Mouse (Mus musculus) liver, adult 2 months (tissue): ENCODE measurements at regions not wholly inside any gene's neighbourhood (a gene's known extent, or its start where the extent isn't known, plus 50 kb on each side); places are given as distances from the start of the nearest gene placed in this dataset.

Experiments
- DNase-seq: peaks from one replicate; pipeline ENCODE4 v3.0.0-alpha.2; 2011; ENCODE audit warnings: low read depth, low spot score; ENCODE audit errors: extremely low read depth
- H3K27ac ChIP-seq: fragments of 200-500 bp; replicated peaks from 2 replicates; pipeline ENCODE4 v1.5.1; 2012; ENCODE audit warnings: low read depth, mild to moderate bottlenecking, control low read depth, inconsistent platforms, low read length; ENCODE audit not compliant: insufficient read depth
- H3K27me3 ChIP-seq: fragments of 200-500 bp; 2 replicates; pipeline ENCODE4 v1.6.1; 2012; ENCODE audit warnings: mild to moderate bottlenecking, moderate library complexity, low read length, inconsistent platforms; ENCODE audit not compliant: control insufficient read depth, insufficient read depth
- H3K36me3 ChIP-seq: fragments of 200-500 bp; 2 replicates; pipeline ENCODE4 v1.6.1; 2012; ENCODE audit warnings: low read length, inconsistent platforms; ENCODE audit not compliant: control insufficient read depth, insufficient read depth
- H3K4me1 ChIP-seq: fragments of 200-500 bp; 2 replicates; pipeline ENCODE4 v1.6.1; 2011; ENCODE audit warnings: low read length; ENCODE audit not compliant: control insufficient read depth, insufficient read depth
- H3K4me3 ChIP-seq: fragments of 200-500 bp; 2 replicates; pipeline ENCODE4 v1.5.1; 2011; ENCODE audit warnings: low read depth, mild to moderate bottlenecking, control low read depth, low read length, moderate library complexity; ENCODE audit not compliant: insufficient read depth
- H3K79me2 ChIP-seq: fragments of 200-500 bp; 2 replicates; pipeline ENCODE4 v1.6.1; 2012; ENCODE audit warnings: inconsistent platforms, mild to moderate bottlenecking, low read length, moderate library complexity; ENCODE audit not compliant: control insufficient read depth, insufficient read depth
- H3K9ac ChIP-seq: fragments of 200-500 bp; 2 replicates; pipeline ENCODE4 v1.6.1; 2012; ENCODE audit warnings: low read depth, mild to moderate bottlenecking, control low read depth, inconsistent platforms, low read length
- CTCF ChIP-seq: fragments of 200-500 bp; IDR thresholded peaks from 2 replicates; pipeline ENCODE4 v1.5.1; 2011; ENCODE audit warnings: low read depth, low read length, control low read depth
- POLR2A ChIP-seq: fragments of 200-500 bp; IDR thresholded peaks from 2 replicates; pipeline ENCODE4 v1.6.1; 2011; ENCODE audit warnings: low read length, control low read depth; ENCODE audit not compliant: insufficient read depth; ENCODE audit errors: extremely low read depth
- WGBS: fragments of 180-500 bp; shearing (Covaris S2); methylation state at CpG from one replicate; pipeline ENCODE4 v1.1.7; 2018; 5-methylcytosine and 5-hydroxymethylcytosine counted together

- no peak for DNase-seq
- Histone ChIP-seq H3K36me3 (no peaks in the 10 kb centered on the region), H3K27ac (no peak overlapping the region), H3K4me1 (no peaks in the 10 kb centered on the region), H3K27me3 (no peaks in the 10 kb centered on the region), H3K4me3 (no peak overlapping the region), H3K9ac (no peak overlapping the region), H3K79me2 (no peaks in the 10 kb centered on the region)
- WGBS, result 92% methylated on average over 7 of the region's 7 CpGs
- no peak for TF ChIP-seq CTCF
- TF ChIP-seq POLR2A, result no peak
These were observed 321.0 kb upstream of the Meis1 start for GRCm38 (mm10) chr11:19339721-19340317.

DNA sequence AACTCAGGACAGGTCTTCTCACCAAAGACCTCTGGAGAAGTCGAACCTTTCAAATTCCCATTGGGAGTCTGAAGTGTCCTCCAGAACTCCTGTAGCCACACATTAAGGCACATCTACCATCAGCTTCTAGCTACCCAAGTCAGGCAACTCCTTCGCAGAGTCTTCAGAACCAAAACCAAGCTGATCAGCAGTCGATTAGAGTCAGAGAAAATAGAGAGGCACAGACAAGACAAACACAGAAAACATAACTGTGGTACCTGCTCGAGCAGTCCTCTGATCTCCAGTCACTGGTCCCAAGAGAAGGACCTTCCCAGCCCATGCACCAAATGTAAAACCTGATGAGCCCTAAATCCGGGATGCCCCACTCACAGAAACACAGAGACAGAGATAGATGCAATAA, 322.1 kb upstream of the Meis1 start:
- Histone ChIP-seq H3K27me3 (no peaks in the 10 kb centered on the region), H3K9ac (no peak overlapping the region), H3K79me2 (no peaks in the 10 kb centered on the region), H3K4me3 (no peak overlapping the region), H3K27ac (no peak overlapping the region), H3K4me1 (no peaks in the 10 kb centered on the region), H3K36me3 (no peaks in the 10 kb centered on the region)
- TF ChIP-seq CTCF (no peak), POLR2A (no peak)
- WGBS, result 83% methylated on average over 5 of the region's 5 CpGs
- DNase-seq, result no peak

DNA sequence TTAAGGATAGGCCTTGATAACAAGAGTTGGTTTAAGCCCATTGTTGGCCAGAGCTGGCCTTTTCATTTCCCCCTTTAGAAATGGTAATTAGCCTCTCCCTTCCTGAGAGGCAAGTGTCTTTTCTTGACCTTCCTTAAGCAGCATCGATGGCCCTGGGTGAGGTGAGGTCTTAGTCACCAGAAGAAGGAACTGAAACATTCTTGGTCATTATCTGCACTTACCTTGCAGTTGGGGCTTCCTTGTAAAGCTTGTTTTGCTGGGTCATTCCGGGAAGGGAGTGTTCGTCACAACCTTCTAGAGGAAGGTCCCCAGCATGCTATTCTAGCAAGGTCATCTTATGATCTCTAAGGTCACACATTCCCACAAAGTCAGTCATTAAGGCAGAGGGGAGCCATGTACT, 322.6 kb upstream of the Meis1 start:
- H3K27me3 ChIP-seq, result no peaks in the 10 kb centered on the region
- no peaks in the 10 kb centered on the region for H3K79me2 ChIP-seq
- WGBS, result 63% methylated on average over 3 of the region's 3 CpGs
- no peak for TF ChIP-seq CTCF
- TF ChIP-seq POLR2A, result no peak
- no peak for DNase-seq
- no peaks in the 10 kb centered on the region for H3K4me1 ChIP-seq
- H3K4me3 ChIP-seq, result no peak overlapping the region
- H3K27ac ChIP-seq, result no peak overlapping the region
- H3K36me3 ChIP-seq, result no peaks in the 10 kb centered on the region
- no peak overlapping the region for H3K9ac ChIP-seq

DNA sequence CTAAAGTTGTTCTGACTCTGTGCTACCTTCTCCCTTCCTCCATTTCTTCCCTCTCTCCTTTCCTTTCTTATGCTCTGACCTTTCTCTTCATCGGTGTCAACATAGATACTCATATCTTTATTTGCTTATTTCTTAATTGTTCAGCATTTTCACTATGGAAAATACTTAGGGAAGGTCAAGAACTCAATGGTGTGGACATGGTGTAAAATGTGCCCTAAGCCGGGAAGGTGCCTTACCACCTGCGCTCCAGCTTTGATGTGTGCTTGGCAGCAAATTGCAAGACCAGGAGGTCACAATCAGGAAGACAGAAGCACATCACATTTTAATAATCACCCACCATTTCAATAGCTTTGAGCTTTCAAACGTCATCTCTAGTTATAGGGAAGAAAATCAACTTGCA, 324.0 kb upstream of the Meis1 start:
- Histone ChIP-seq H3K27me3 (no peaks in the 10 kb centered on the region), H3K4me1 (no peaks in the 10 kb centered on the region), H3K79me2 (no peaks in the 10 kb centered on the region), H3K4me3 (no peak overlapping the region), H3K27ac (no peak overlapping the region), H3K36me3 (no peaks in the 10 kb centered on the region), H3K9ac (no peak overlapping the region)
- 84% methylated on average over 4 of the region's 4 CpGs for WGBS
- TF ChIP-seq POLR2A (no peak), CTCF (no peak)
- DNase-seq, result no peak

- no peaks in the 10 kb centered on the region for H3K79me2 ChIP-seq
- TF ChIP-seq POLR2A, result no peak
- no peak for TF ChIP-seq CTCF
- no peak for DNase-seq
- H3K4me1 ChIP-seq, result no peaks in the 10 kb centered on the region
- H3K36me3 ChIP-seq, result no peaks in the 10 kb centered on the region
- 79% methylated on average over 3 of the region's 3 CpGs for WGBS
- no peaks in the 10 kb centered on the region for H3K27me3 ChIP-seq
- H3K9ac ChIP-seq, result no peak overlapping the region
- no peak overlapping the region for H3K27ac ChIP-seq
- H3K4me3 ChIP-seq, result no peak overlapping the region
These were observed 327.6 kb upstream of the Meis1 start for GRCm38 (mm10) chr11:19346276-19346826.
